Mouse (Mus musculus): Measurements from ENCODE around the gene Ptprd.

DNA sequence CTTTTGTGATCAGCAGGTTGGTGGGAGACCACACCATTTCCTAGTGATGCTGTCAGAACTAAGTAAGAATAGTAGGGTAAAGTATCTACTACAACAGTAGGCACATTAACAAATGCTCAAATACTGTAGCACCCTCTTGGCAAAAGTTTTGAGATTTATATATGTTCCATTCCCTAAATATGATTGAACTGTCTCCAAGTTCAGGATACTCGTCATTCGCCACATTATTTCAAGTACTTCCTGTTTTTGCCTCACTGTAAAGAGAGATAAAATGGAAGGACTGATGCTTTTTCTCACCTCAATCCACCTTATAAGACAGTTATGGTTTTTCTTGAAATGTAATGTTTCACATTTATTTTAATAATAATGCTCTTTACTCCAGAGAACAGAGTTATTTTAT lies 1086.9 kb downstream of the Ptprd start:
- no peak for TF ChIP-seq MAX (IDR thresholded peaks at IDR 0.05)
- no peak for TF ChIP-seq CTCF (IDR thresholded peaks at IDR 0.05; ENCODE audit: control insufficient read depth, insufficient read depth, insufficient read length)
- no peak for TF ChIP-seq MYOD1 (IDR thresholded peaks at IDR 0.05; ENCODE audit: control insufficient read depth, insufficient read length, low read depth)
- no peak for TF ChIP-seq FOSL1 (IDR thresholded peaks at IDR 0.05; ENCODE audit: insufficient read depth, low read length, poor library complexity, severe bottlenecking)
- no peak for TF ChIP-seq CEBPB (IDR thresholded peaks at IDR 0.05; ENCODE audit: low read depth)
